ENCODE assay signal across 8 mouse cellular contexts in the genomic region with DNA sequence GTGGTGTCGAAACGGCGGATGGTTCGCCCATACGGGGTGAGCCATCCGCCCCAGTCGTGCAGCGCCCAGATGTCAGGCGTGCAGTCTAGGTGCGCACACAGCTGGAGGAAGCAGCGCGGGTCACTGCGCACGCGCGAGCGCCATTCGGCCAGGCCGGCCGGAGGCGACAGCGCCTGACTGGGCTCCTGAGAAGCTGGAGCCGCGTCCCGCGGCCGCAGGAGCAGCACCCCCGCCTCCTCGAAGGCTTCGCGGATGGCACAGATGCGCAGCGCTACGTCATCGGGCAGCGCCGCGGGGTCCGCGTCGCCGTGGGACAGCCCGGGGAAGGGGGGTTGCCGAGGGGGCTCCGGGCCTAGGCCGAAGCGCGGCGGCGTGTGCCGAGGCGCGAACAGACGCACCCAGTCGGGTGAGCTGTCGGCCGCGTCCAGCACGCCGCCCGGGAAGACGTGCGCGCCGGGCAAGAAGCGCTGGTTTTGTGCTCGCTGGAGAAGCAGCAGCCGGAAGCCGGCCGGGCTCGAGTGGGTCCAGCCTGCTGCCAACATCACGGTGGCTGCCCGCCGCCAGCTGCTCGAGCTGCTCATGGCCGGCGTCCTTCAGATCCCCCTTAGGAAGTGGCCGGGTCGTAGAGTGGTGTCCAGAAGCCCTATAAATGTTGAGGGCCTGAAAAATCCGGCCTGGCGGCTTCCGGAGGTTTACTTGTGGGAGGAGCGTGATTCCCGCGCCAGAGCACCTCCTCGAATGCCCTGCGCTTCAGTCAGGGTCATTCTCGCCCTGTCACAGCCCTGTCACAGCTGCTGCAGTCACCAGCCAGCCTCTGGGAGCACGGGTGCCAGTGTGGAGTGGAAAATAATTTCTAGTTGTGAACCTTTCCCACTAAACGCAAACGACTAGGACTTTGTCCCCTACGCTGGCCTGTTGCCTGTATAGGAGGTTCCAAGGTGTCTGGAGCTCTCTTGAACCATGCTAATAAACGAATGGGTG. TPM values are rescaled to one million over a fixed set of nuclear protein-coding genes. Genes with fewer than 3 reads are reported as not detected.
DNase-seq lines count a peak whose midpoint lies in the region; ATAC-seq and TF ChIP-seq lines count a peak whose summit lies in the region.

No protein-coding gene starts in this region.

- peak overlapping the region; percentile 98 for H3K4me2 ChIP-seq in hindbrain, postnatal 0 days (ENCODE audit: low read depth, low read length)

- H3K9ac ChIP-seq in hindbrain, postnatal 0 days (replicated peaks; ENCODE audit: low read length): peak overlapping the region; percentile 98

- no peaks in the 10 kb centered on the region; the same call in 1 of the 2 replicates for H3K4me1 ChIP-seq in hindbrain, postnatal 0 days (ENCODE audit: insufficient read depth, low read length)

- intact Hi-C loops in left cerebral cortex, adult 2 months (cut with DNase I): loop anchor here (2.0 to 10.0 kb wide), 3 partner anchors 31 to 221 kb away; a partner anchor contains a TSS

- WGBS in hindbrain, postnatal 0 days: under 1% methylated on average over 93 of the region's 93 CpGs

- H3K27ac ChIP-seq in hindbrain, postnatal 0 days: peak overlapping the region; percentile 98
- H3K27ac ChIP-seq in left cerebral cortex, adult 2 months: peak overlapping the region; percentile 98

- H3K9me3 ChIP-seq in hindbrain, postnatal 0 days (ENCODE audit: low read length): no peaks in the 10 kb centered on the region

- H3K27me3 ChIP-seq in hindbrain, postnatal 0 days (ENCODE audit: insufficient read depth, low read length): no peaks in the 10 kb centered on the region

- DNase-seq in T-cell, adult 2 months (ENCODE audit: low spot score): peak; percentile 86
- peak; percentile 82 to 86 for DNase-seq in cerebellum, postnatal 36 days
- peak; percentile 83 for DNase-seq in gastrocnemius, adult 18-20 months (ENCODE audit: low spot score)
- peak; percentile 96 for DNase-seq in hindbrain, postnatal 0 days (ENCODE audit: low spot score)
- DNase-seq in left cerebral cortex, adult 2 months (ENCODE audit: extremely low spot score in 1 of 2, low spot score in 2 of 2): peak; percentile 90 to 92
- DNase-seq in right cerebral cortex, adult 2 months (ENCODE audit: low spot score in 2 of 2): peak; percentile 85 to 90
- DNase-seq in urinary bladder, postnatal 14 days (ENCODE audit: low spot score): peak; percentile 86

- ATAC-seq in hindbrain, postnatal 0 days: peak; percentile 94
- ATAC-seq in megakaryocyte, adult 5-6 weeks (ENCODE audit: poor library complexity, severe bottlenecking): peak; percentile 74

- H3K4me3 ChIP-seq in hindbrain, postnatal 0 days (ENCODE audit: low read length): peak overlapping the region; percentile 81
- peak overlapping the region; percentile 78 for H3K4me3 ChIP-seq in left cerebral cortex, adult 2 months

- peaks cover 11% of the 10 kb centered on the region; the same call in 1 of the 2 replicates for H3K36me3 ChIP-seq in hindbrain, postnatal 0 days (ENCODE audit: insufficient read depth, low read length)

- TF ChIP-seq CTCF in hindbrain, postnatal 0 days (IDR thresholded peaks at IDR 0.05; ENCODE audit: low read depth): no peak
- no peak for TF ChIP-seq CTCF in left cerebral cortex, adult 2 months (IDR thresholded peaks at IDR 0.05)

RNA-seq across cellular contexts. Expression of a gene that starts 0.6 kb away (rescaled TPM):
- 10 to 100 TPM; 47.9 to 52.6 TPM for total RNA-seq in gastrocnemius, adult 18-20 months (2021)
- 57.4 and 58.5 TPM in 2 replicates for total RNA-seq in hindbrain, postnatal 0 days (2014; rRNA removed)
- polyA plus RNA-seq in hindbrain, postnatal 0 days (2015; fragmentation: Nextera tagmentation; extraction: Ambion mirVana): 133 and 144 TPM in 2 replicates
- total RNA-seq in left cerebral cortex, adult 2 months (2021): 10 to 100 TPM; 55.5 to 68.1 TPM
- 39.6 and 46.4 TPM in 2 replicates for total RNA-seq in megakaryocyte, adult 5-6 weeks (2015)
- total RNA-seq in megakaryocyte, adult 5-6 weeks (2017): 21.1 and 22.2 TPM in 2 replicates

RNA-seq across cellular contexts. Expression of a gene that starts 18.0 kb away (rescaled TPM):
- total RNA-seq in gastrocnemius, adult 18-20 months (2021): not detected
- 0.07 and 0.68 TPM in 2 replicates for total RNA-seq in hindbrain, postnatal 0 days (2014; rRNA removed)
- 0.91 and 1.2 TPM in 2 replicates for polyA plus RNA-seq in hindbrain, postnatal 0 days (2015; fragmentation: Nextera tagmentation; extraction: Ambion mirVana)
- under 1 TPM; 0.33 to 0.38 TPM for total RNA-seq in left cerebral cortex, adult 2 months (2021)
- not detected in 2 replicates for total RNA-seq in megakaryocyte, adult 5-6 weeks (2015)
- not detected in 2 replicates for total RNA-seq in megakaryocyte, adult 5-6 weeks (2017)

RNA-seq across cellular contexts. Expression of a gene that starts 29.9 kb away (rescaled TPM):
- total RNA-seq in gastrocnemius, adult 18-20 months (2021): under 1 TPM in 1 of 2 experiments, not detected in 1; 0.11 TPM
- total RNA-seq in hindbrain, postnatal 0 days (2014; rRNA removed): 0.22 and 0.26 TPM in 2 replicates
- 0.03 and 0.06 TPM in 2 replicates for polyA plus RNA-seq in hindbrain, postnatal 0 days (2015; fragmentation: Nextera tagmentation; extraction: Ambion mirVana)
- under 1 TPM; 0.38 to 0.40 TPM for total RNA-seq in left cerebral cortex, adult 2 months (2021)
- 0.09 TPM in 1 of 2 replicates, not detected in the other for total RNA-seq in megakaryocyte, adult 5-6 weeks (2015)
- 0.04 and 0.11 TPM in 2 replicates for total RNA-seq in megakaryocyte, adult 5-6 weeks (2017)

RNA-seq across cellular contexts. Expression of a gene that starts 30.5 kb away (rescaled TPM):
- total RNA-seq in gastrocnemius, adult 18-20 months (2021): 10 to 100 TPM; 12.3 to 15.5 TPM
- total RNA-seq in hindbrain, postnatal 0 days (2014; rRNA removed): 15.6 and 19.7 TPM in 2 replicates
- 12.0 and 15.1 TPM in 2 replicates for polyA plus RNA-seq in hindbrain, postnatal 0 days (2015; fragmentation: Nextera tagmentation; extraction: Ambion mirVana)
- total RNA-seq in left cerebral cortex, adult 2 months (2021): 10 to 100 TPM; 43.4 to 46.8 TPM
- total RNA-seq in megakaryocyte, adult 5-6 weeks (2015): 11.6 and 16.8 TPM in 2 replicates
- total RNA-seq in megakaryocyte, adult 5-6 weeks (2017): 17.0 and 21.4 TPM in 2 replicates

Comparison
In these comparisons a context has a peak if more than half of its experiments do, and no peak if none do; other contexts are left out.
1. Peak in every context shown above with its lines: DNase-seq, ATAC-seq, H3K4me3 ChIP-seq and H3K27ac ChIP-seq.